Mouse (Mus musculus) layer of hippocampus, postnatal 25 days (tissue): ENCODE results near the gene Gm10376. TPM values are rescaled to one million over a fixed set of nuclear protein-coding genes. Genes with fewer than 3 reads are reported as not detected.
"Not testable (repeated sequence)": the region's sequence is repeated elsewhere in the genome, so short reads cannot be mapped to it uniquely, and the experiment has no call there.

Experiments
- DNase-seq, 2 experiments: peaks; one replicate each; pipeline ENCODE4 v3.0.0; 2022; ENCODE audit warnings: mixed read lengths in 2 of 2, low spot score in 1 of 2; ENCODE audit errors: extremely low spot score in 1 of 2
- total RNA-seq, 2 experiments: library from RNA; stranded (reverse); gene quantifications; 2 replicates each; pipeline ENCODE4 v1.2.3; 2021

The Gm10376 gene
- total RNA-seq: not detected

- DNase-seq: not testable (repeated sequence)
Observed at GRCm38 (mm10) chr14:43015528-43015927, at the start of gene Gm10376. Gm10376 (minus strand) TSS chr14:43015628.

- not testable (repeated sequence) for DNase-seq
Observed at GRCm38 (mm10) chr14:43060179-43060578, 44.8 kb upstream of the Gm10376 start.

DNA sequence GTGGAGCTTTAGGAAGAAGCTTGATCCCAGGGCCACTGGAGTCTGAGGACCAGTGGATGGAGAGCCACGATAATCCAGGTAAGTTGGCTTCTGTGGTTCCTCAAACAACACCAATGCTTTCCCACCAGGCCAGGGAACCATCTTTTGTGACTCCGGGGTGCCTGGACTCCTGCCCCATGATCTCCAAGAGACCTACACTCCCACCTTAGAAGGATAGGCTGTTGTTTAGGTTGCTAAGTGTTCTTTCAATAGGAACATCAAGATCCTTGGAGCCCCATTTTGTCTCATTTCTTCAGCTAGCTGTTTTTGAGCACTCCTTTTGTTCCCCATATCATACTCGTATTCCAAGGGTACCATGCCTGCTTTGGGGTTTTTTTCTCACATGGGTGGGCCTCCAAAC, 42.6 kb upstream of the Gm10376 start:
- not testable (repeated sequence) for DNase-seq

GRCm38 (mm10) chr14:42993524-42993923, 21.9 kb downstream of the Gm10376 start, which contains the start of gene Gm8082:
Gm8082 (minus strand) TSS chr14:42993624.
- DNase-seq: not testable (repeated sequence)

Other genes starting within 250 kb of the Gm10376 start
- not detected for gene Gm3015, start 246.8 kb downstream of the Gm10376 start, total RNA-seq
- not detected for gene Gm10377, start 217.6 kb downstream of the Gm10376 start, total RNA-seq
- not detected for gene Gm21977, start 162.2 kb downstream of the Gm10376 start, total RNA-seq
- gene Gm8082, start 22.0 kb downstream of the Gm10376 start, total RNA-seq: not detected
- gene Gm8094, start 61.0 kb upstream of the Gm10376 start, total RNA-seq: not detected
- under 1 TPM in 1 of 2 experiments, not detected in 1; 0.17 TPM for gene Gm8104, start 85.0 kb upstream of the Gm10376 start, total RNA-seq
- gene Gm7233, start 164.2 kb upstream of the Gm10376 start, total RNA-seq: not detected
- gene Gm8122, start 219.7 kb upstream of the Gm10376 start, total RNA-seq: not detected
- under 1 TPM in 1 of 2 experiments, not detected in 1; 0.20 TPM for gene Gm8126, start 243.0 kb upstream of the Gm10376 start, total RNA-seq